13 mouse cellular contexts compared by ENCODE assay signal in genomic region chr5:112565489-112565888, GRCm38 (mm10). TPM values are rescaled to one million over a fixed set of nuclear protein-coding genes. Genes with fewer than 3 reads are reported as not detected.
"Had no signal": no experiment of that assay in that cellular context is flagged by ENCODE, and none has a peak within 500 bp of the region (broad histone marks: within the 10 kb centered on the region; RNA-seq: fewer than 3 reads in every experiment).

No protein-coding gene starts in this region.

- ATAC-seq: lung, postnatal 0 days; midbrain, embryonic 15.5 days had no signal

- H3K9me3 ChIP-seq: limb, embryonic 10.5 days; liver, embryonic 15.5 days; midbrain, embryonic 15.5 days had no signal

- H3K27me3 ChIP-seq: liver, embryonic 15.5 days; midbrain, embryonic 15.5 days had no signal

- H3K9ac ChIP-seq: liver, embryonic 15.5 days; midbrain, embryonic 15.5 days had no signal

- H3K4me1 ChIP-seq: liver, embryonic 15.5 days had no signal

- DNase-seq: kidney, postnatal 25 days; lung, adult 2 months; lung, postnatal 36 days; thymus, postnatal 4 days had no signal

- H3K27ac ChIP-seq: left cerebral cortex, adult 2 months; limb, embryonic 10.5 days; liver, embryonic 15.5 days; midbrain, embryonic 15.5 days; stomach, postnatal 0 days had no signal

- H3K4me3 ChIP-seq: left cerebral cortex, adult 2 months; limb, embryonic 10.5 days; liver, embryonic 15.5 days; midbrain, embryonic 15.5 days had no signal

- H3K4me2 ChIP-seq: liver, embryonic 11.5 days; liver, embryonic 15.5 days; midbrain, embryonic 15.5 days had no signal

- H3K36me3 ChIP-seq: limb, embryonic 10.5 days; liver, embryonic 15.5 days; midbrain, embryonic 15.5 days had no signal

RNA-seq across cellular contexts. Expression of gene Sez6l, which starts 11.5 kb away (rescaled TPM):
- total RNA-seq: megakaryocyte progenitor cell, adult 5-6 weeks; neutrophil, adult 5-6 weeks had no signal
